Mouse (Mus musculus) lung, adult 2 months (tissue): ENCODE results near the gene Qsox2.

Experiments
- CTCF ChIP-seq: fragments of 200-500 bp; IDR thresholded peaks from 2 replicates; pipeline ENCODE4 v1.5.1; 2011; ENCODE audit warnings: mild to moderate bottlenecking, low read length, control low read depth; ENCODE audit not compliant: insufficient read depth
- POLR2A ChIP-seq: fragments of 200-500 bp; IDR thresholded peaks from 2 replicates; pipeline ENCODE4 v1.6.1; 2011; ENCODE audit warnings: low read depth, mild to moderate bottlenecking, control low read depth, low read length, borderline replicate concordance; ENCODE audit errors: extremely low read depth

- TF ChIP-seq CTCF (no peak), POLR2A (no peak)
These were observed 48.8 kb downstream of the Qsox2 start for GRCm38 (mm10) chr2:26188517-26188916.
